Mouse (Mus musculus) midbrain, embryonic 14.5 days (tissue): ENCODE results near the gene Svs1. TPM values are rescaled to one million over a fixed set of nuclear protein-coding genes. Genes with fewer than 3 reads are reported as not detected.

Experiments
- ATAC-seq: fragments of 200-750 bp; cut with Nextera tagmentation; 2 replicates; pipeline ENCODE4 v1.8.0; 2017; ENCODE audit warnings: moderate number of reproducible peaks, moderate library complexity; ENCODE audit not compliant: low FRiP score, low TSS enrichment
- DNase-seq: peaks from one replicate; pipeline ENCODE4 v3.0.0-alpha.2; 2015
- H3K27ac ChIP-seq: fragments of 300-500 bp; sonication (generic); replicated peaks from 2 replicates; pipeline ENCODE4 v1.5.1; 2014; ENCODE audit warnings: mild to moderate bottlenecking, low read depth, low read length, moderate library complexity
- H3K27me3 ChIP-seq: fragments of 300-500 bp; sonication (generic); 2 replicates; pipeline ENCODE4 v1.6.1; 2014; ENCODE audit warnings: low read length, control low read depth, mixed read lengths; ENCODE audit not compliant: control insufficient read depth, insufficient read depth
- H3K36me3 ChIP-seq: fragments of 300-500 bp; sonication (generic); 2 replicates; pipeline ENCODE4 v1.6.1; 2014; ENCODE audit warnings: low read length, control low read depth; ENCODE audit not compliant: control insufficient read depth, insufficient read depth
- H3K4me1 ChIP-seq: fragments of 300-500 bp; sonication (generic); 2 replicates; pipeline ENCODE4 v1.6.1; 2014; ENCODE audit warnings: mild to moderate bottlenecking, antibody characterized with exemption, low read length, control low read depth; ENCODE audit not compliant: control insufficient read depth, insufficient read depth
- H3K4me2 ChIP-seq: fragments of 300-500 bp; sonication (generic); 2 replicates; pipeline ENCODE4 v1.6.1; 2014; ENCODE audit warnings: mild to moderate bottlenecking, low read length, moderate library complexity
- H3K4me3 ChIP-seq: fragments of 300-500 bp; sonication (generic); replicated peaks from 2 replicates; pipeline ENCODE4 v1.5.1; 2014; ENCODE audit warnings: low read depth, low read length
- H3K9ac ChIP-seq: fragments of 300-500 bp; sonication (generic); replicated peaks from 2 replicates; pipeline ENCODE4 v1.6.1; 2014; ENCODE audit warnings: mild to moderate bottlenecking, low read length, moderate library complexity
- H3K9me3 ChIP-seq: fragments of 300-500 bp; sonication (generic); 2 replicates; pipeline ENCODE4 v1.6.1; 2016; ENCODE audit warnings: low read length, control low read depth, mixed read lengths; ENCODE audit not compliant: control insufficient read depth
- WGBS: fragments of 180-500 bp; shearing (Covaris S2); extraction: QIAGEN DNeasy Blood & Tissue Kit; methylation state at CpG from one replicate; pipeline ENCODE4 v1.1.7; 2014; 5-methylcytosine and 5-hydroxymethylcytosine counted together
- polyA plus RNA-seq: library from polyadenylated mRNA; unstranded; fragments of >200 nt; fragmentation: Nextera tagmentation; extraction: Ambion mirVana; gene quantifications from 2 replicates; pipeline ENCODE4 v1.2.1, GENCODE M21; 2014

Gene Svs1
- polyA plus RNA-seq, 1 experiment from 2014 or later, result not detected

DNA sequence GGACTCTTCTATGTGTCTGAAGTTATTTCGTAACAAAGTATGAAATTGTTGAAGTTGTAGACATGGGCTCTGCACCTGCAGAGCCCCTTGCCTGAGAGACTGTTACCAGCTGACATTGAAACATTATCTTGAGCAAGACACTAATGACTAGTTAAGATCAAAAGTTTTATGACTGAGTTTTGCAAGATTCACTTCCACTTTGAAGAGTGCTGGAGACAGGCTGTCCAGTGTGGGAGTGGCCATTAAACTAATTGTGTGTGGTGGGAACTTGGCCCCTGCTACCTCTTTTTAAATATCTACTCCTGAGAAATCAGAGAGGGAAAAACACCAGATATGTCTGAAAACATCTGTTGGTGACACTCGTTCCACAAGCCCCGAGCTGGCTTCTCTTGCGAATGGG, 44.6 kb downstream of the Svs1 start:
- Histone ChIP-seq H3K9ac (no peak overlapping the region), H3K4me1 (no peaks in the 10 kb centered on the region), H3K9me3 (no peaks in the 10 kb centered on the region), H3K27ac (no peak overlapping the region), H3K4me3 (no peak overlapping the region), H3K27me3 (no peaks in the 10 kb centered on the region), H3K36me3 (no peaks in the 10 kb centered on the region), H3K4me2 (no peak overlapping the region)
- no peak for DNase-seq
- WGBS, result 93% methylated on average over 4 of the region's 4 CpGs
- no peak for ATAC-seq

DNA sequence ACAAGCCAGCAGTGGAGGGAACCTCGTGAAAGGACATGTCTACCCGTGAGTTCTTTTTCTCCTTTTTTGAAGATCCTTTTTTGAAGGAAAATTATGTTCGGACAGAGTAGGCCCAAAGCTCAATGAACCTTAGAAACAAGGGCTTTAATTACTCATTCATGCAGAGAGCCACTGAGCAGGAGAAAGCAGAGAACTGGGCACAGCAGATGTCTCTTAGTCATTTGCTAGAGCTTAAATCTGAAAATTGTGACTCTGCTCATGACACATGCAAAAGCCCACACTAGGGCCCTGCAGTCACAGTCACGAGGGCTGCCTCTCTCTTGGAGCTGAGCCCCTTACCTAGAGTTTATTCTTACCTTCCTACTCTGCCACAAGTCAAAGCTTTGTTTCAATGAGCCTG, 46.1 kb downstream of the Svs1 start:
- no peak for DNase-seq
- Histone ChIP-seq H3K27ac (no peak overlapping the region), H3K27me3 (peaks cover 6% of the 10 kb centered on the region; the same call in 1 of the 2 replicates), H3K36me3 (no peaks in the 10 kb centered on the region), H3K9me3 (no peaks in the 10 kb centered on the region), H3K9ac (no peak overlapping the region), H3K4me1 (no peaks in the 10 kb centered on the region), H3K4me2 (no peak overlapping the region), H3K4me3 (no peak overlapping the region)
- ATAC-seq, result no peak
- 78% methylated on average over 4 of the region's 4 CpGs for whole genome bisulfite sequencing

DNA sequence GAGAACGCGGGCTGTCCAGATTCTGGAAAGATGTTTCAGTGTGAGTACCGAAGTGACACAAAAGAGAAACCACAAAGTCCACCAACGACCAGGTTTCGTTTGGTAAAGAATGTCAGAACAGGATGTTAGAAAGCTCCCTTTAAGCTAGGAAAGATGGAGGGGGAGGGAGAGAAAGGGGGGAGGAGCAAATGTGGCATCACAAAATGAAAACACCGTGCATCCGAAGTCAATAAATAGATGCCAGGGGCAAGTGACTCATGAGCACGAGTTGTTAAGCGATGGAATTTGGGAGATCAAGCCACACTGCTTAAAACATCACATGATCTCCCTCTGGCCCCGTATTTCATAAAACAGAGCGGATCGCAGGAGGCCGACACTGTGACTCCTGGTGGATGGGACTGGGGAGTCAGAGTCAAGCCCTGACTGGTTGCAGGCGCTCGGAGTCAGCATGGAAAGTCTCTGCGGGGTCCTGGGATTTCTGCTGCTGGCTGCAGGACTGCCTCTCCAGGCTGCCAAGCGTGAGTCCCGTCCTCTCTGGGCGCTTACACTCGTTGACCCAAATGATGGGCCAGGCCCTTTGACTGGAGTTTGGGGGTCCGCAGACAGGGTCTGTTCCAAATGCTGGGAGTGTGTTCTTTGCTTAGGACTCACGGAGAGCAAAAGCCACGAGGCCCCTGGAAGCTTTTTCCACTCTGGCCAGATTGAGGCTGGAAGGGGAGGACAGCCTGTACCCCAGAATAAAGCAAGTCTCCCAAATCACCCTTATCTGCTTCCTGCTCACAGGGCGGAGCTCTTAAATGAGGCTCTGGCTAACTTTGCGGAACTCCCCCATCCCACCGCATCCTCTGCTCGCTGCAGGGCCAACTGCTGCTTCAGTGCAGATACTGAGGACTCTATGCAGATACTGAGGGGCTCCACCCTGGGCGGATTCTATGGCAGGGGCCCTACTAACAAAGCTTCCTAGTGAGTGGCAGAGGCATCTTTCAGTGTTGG, 49.9 kb downstream of the Svs1 start, which contains the start of gene Gpnmb:
Gpnmb (plus strand) TSS at position 272 of the 993 bp plus-strand sequence.
- H3K4me3 ChIP-seq, result no peak within 1 kb of the TSS
- no peak within 1 kb of the TSS for H3K9ac ChIP-seq
- no peaks in the 10 kb centered on the region for H3K4me1 ChIP-seq
- H3K9me3 ChIP-seq, result no peaks in the 10 kb centered on the region
- ATAC-seq (no peak), DNase-seq (no peak)
- WGBS, result 48% methylated on average over 28 of the region's 28 CpGs
- peak within 1 kb of the TSS; percentile 8; the same call in 1 of the 2 replicates for H3K4me2 ChIP-seq
- H3K27ac ChIP-seq, result no peak within 1 kb of the TSS
- peaks cover 6% of the 10 kb centered on the region; the same call in 1 of the 2 replicates for H3K27me3 ChIP-seq
- no peaks in the 10 kb centered on the region for H3K36me3 ChIP-seq

DNA sequence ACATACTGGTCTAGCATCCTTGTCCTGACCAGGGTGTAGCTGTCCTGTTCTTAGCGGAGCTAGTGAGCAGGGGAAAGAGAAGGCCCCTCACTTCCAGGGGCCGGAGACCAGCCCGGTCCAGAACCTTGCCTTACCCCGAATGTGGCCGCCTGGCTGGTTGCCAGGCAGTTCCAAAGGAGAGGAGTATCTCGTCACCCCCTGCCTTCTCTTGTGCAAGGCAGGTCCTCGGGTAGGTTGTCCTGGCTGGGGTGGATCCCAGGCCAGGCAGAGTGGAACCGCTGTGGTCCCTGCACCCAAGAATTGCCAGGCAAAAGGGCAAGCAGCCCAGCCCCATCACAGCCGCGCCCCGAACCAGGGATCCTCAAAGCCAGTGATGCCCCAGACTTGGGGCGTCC, 50.6 kb downstream of the Svs1 start:
- no peaks in the 10 kb centered on the region for H3K9me3 ChIP-seq
- H3K4me1 ChIP-seq, result no peaks in the 10 kb centered on the region
- no peak overlapping the region for H3K4me2 ChIP-seq
- no peak overlapping the region for H3K27ac ChIP-seq
- WGBS, result 65% methylated on average over 12 of the region's 12 CpGs
- no peak overlapping the region for H3K4me3 ChIP-seq
- no peaks in the 10 kb centered on the region for H3K36me3 ChIP-seq
- peaks cover 6% of the 10 kb centered on the region; the same call in 1 of the 2 replicates for H3K27me3 ChIP-seq
- H3K9ac ChIP-seq, result no peak overlapping the region
- ATAC-seq (no peak), DNase-seq (no peak)

DNA sequence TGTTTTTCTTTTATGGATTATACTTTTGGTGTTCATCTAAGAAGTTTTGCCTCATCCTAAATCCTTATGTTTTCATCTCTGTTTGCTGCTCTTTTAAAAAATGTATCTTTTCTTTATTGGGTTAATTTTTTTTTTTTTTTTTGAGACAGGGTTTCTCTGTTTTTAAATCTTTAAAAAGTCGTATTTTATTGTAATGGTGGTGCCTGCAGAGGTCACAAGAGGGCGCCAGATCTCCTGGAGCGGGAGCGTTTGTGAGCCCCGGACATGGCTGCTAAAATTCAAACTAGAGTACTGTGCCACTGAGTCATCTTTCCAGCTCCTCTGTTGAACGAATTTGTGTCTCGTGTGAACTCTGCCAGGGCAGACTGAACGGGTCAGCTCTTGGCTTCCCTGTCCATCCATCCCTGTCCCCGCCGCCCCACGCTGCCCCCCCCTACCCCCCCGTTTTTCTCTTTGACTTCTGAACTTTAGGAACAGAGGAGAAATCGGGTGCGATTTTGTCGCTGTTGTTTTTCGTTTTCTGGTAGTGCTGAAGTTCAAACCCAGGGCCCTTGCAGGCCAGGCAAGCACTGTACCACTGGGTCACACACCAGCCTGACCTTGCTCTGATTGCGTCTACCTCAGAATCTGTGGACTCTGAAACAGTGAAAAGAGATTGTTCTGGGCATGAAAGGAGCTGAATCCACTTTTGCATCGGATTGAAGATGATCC, 53.0 kb downstream of the Svs1 start:
- H3K27me3 ChIP-seq, result peaks cover 6% of the 10 kb centered on the region; the same call in 1 of the 2 replicates
- DNase-seq, result peak; percentile 85

More for the DNA sequence above, 53.0 kb downstream of the Svs1 start:
- 9% methylated on average over 18 of the region's 18 CpGs for WGBS
- peak overlapping the region; percentile 48 for H3K4me2 ChIP-seq
- H3K4me3 ChIP-seq, result peak overlapping the region; percentile 21
- H3K9me3 ChIP-seq, result no peaks in the 10 kb centered on the region
- no peaks in the 10 kb centered on the region for H3K4me1 ChIP-seq
- no peak overlapping the region for H3K9ac ChIP-seq
- ATAC-seq, result no peak
- no peak overlapping the region for H3K27ac ChIP-seq
- H3K36me3 ChIP-seq, result no peaks in the 10 kb centered on the region

Other genes with a start within 250 kb of the Svs1 start
- 2.8 and 5.2 TPM in 2 replicates for gene Gimap1, start 247.8 kb upstream of the Svs1 start, polyA plus RNA-seq
- gene Gimap5, start 240.7 kb upstream of the Svs1 start, polyA plus RNA-seq, result 0.71 and 0.78 TPM in 2 replicates
- gene Gimap3, start 216.0 kb upstream of the Svs1 start, polyA plus RNA-seq, result not detected in 2 replicates
- gene Tmem176a, start 145.9 kb upstream of the Svs1 start, polyA plus RNA-seq, result 11.1 and 17.2 TPM in 2 replicates
- gene Tmem176b, start 145.4 kb upstream of the Svs1 start, polyA plus RNA-seq, result 89.8 and 96.7 TPM in 2 replicates
- gene Aoc1, start 114.0 kb upstream of the Svs1 start, polyA plus RNA-seq, result not detected in 2 replicates
- not detected in 2 replicates for gene 1600015I10Rik, start 57.0 kb upstream of the Svs1 start, polyA plus RNA-seq
- not detected in 2 replicates for gene Doxl2, start 11.9 kb upstream of the Svs1 start, polyA plus RNA-seq
- gene Gpnmb, start 49.7 kb downstream of the Svs1 start, polyA plus RNA-seq, result 0.09 and 1.2 TPM in 2 replicates
- 62.7 and 78.8 TPM in 2 replicates for gene Malsu1, start 86.9 kb downstream of the Svs1 start, polyA plus RNA-seq
- 24.7 and 39.2 TPM in 2 replicates for gene Igf2bp3, start 228.1 kb downstream of the Svs1 start, polyA plus RNA-seq